In the genomic region with DNA sequence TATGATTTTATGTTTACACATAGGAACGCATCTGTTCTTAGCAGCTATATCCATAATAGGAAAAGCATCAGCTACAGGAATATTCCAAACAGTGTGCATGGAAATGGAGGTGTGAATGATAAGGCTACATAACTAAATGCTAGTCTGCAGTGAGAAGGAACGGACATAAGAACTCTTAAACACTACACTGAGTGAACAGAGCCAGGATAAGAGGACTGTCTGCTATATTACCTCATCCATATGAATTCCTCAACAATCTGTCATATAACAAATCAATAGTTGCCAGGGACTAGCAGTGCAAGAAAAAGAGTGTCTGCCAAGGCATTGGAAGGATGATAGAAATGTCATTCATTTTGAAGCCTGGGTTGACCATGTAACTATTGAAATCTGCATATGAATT, we compare ENCODE assay signal across 35 mouse cellular contexts. TPM values are rescaled to one million over a fixed set of nuclear protein-coding genes. Genes with fewer than 3 reads are reported as not detected.
"Had no signal": no experiment of that assay in that cellular context is flagged by ENCODE, and none has a peak within 500 bp of the region (broad histone marks: within the 10 kb centered on the region; RNA-seq: fewer than 3 reads in every experiment).

No protein-coding gene starts in this region.

- H3K36me3 ChIP-seq: limb, embryonic 10.5 days; limb, embryonic 12.5 days; limb, embryonic 13.5 days; limb, embryonic 15.5 days; liver, embryonic 12.5 days; liver, embryonic 13.5 days; liver, embryonic 15.5 days; lung, embryonic 15.5 days; midbrain, embryonic 10.5 days; midbrain, embryonic 12.5 days; midbrain, embryonic 13.5 days; midbrain, embryonic 15.5 days; neural tube, embryonic 12.5 days; neural tube, embryonic 13.5 days had no signal

- H3K4me1 ChIP-seq: limb, embryonic 10.5 days; limb, embryonic 12.5 days; limb, embryonic 13.5 days; limb, embryonic 15.5 days; liver, embryonic 12.5 days; liver, embryonic 13.5 days; liver, embryonic 15.5 days; lung, embryonic 15.5 days; megakaryocyte, embryonic 14.5 days; midbrain, embryonic 10.5 days; midbrain, embryonic 12.5 days; midbrain, embryonic 13.5 days; midbrain, embryonic 15.5 days; neural tube, embryonic 12.5 days; neural tube, embryonic 13.5 days had no signal

- H3K27me3 ChIP-seq: limb, embryonic 12.5 days; limb, embryonic 13.5 days; limb, embryonic 15.5 days; liver, embryonic 12.5 days; liver, embryonic 13.5 days; liver, embryonic 15.5 days; lung, embryonic 15.5 days; megakaryocyte, embryonic 14.5 days; midbrain, embryonic 12.5 days; midbrain, embryonic 13.5 days; midbrain, embryonic 15.5 days; neural tube, embryonic 12.5 days; neural tube, embryonic 13.5 days had no signal

- H3K4me2 ChIP-seq: limb, embryonic 12.5 days; limb, embryonic 13.5 days; limb, embryonic 15.5 days; liver, embryonic 11.5 days; liver, embryonic 12.5 days; liver, embryonic 13.5 days; liver, embryonic 15.5 days; lung, embryonic 14.5 days; lung, embryonic 15.5 days; midbrain, embryonic 12.5 days; midbrain, embryonic 13.5 days; midbrain, embryonic 15.5 days; neural tube, embryonic 12.5 days; neural tube, embryonic 13.5 days had no signal

- H3K9me3 ChIP-seq: limb, embryonic 10.5 days; limb, embryonic 12.5 days; limb, embryonic 13.5 days; limb, embryonic 15.5 days; liver, embryonic 12.5 days; liver, embryonic 13.5 days; liver, embryonic 15.5 days; lung, embryonic 15.5 days; megakaryocyte, embryonic 14.5 days; midbrain, embryonic 10.5 days; midbrain, embryonic 12.5 days; midbrain, embryonic 13.5 days; midbrain, embryonic 15.5 days; neural tube, embryonic 12.5 days; neural tube, embryonic 13.5 days had no signal

- H3K4me3 ChIP-seq: limb, embryonic 10.5 days; limb, embryonic 12.5 days; limb, embryonic 13.5 days; limb, embryonic 15.5 days; liver, embryonic 12.5 days; liver, embryonic 13.5 days; liver, embryonic 15.5 days; lung, embryonic 15.5 days; megakaryocyte, embryonic 14.5 days; midbrain, embryonic 10.5 days; midbrain, embryonic 12.5 days; midbrain, embryonic 13.5 days; midbrain, embryonic 15.5 days; myocyte; neural tube, embryonic 12.5 days; neural tube, embryonic 13.5 days had no signal

- H3K9ac ChIP-seq: limb, embryonic 12.5 days; limb, embryonic 13.5 days; limb, embryonic 15.5 days; liver, embryonic 12.5 days; liver, embryonic 13.5 days; liver, embryonic 14.5 days; liver, embryonic 15.5 days; liver, postnatal 0 days; lung, embryonic 14.5 days; lung, embryonic 15.5 days; midbrain, embryonic 12.5 days; midbrain, embryonic 13.5 days; midbrain, embryonic 15.5 days; neural tube, embryonic 12.5 days; neural tube, embryonic 13.5 days had no signal

- H3K27ac ChIP-seq: limb, embryonic 10.5 days; limb, embryonic 12.5 days; limb, embryonic 13.5 days; limb, embryonic 15.5 days; liver, embryonic 12.5 days; liver, embryonic 13.5 days; liver, embryonic 14.5 days; liver, embryonic 15.5 days; lung, embryonic 15.5 days; macrophage; midbrain, embryonic 10.5 days; midbrain, embryonic 12.5 days; midbrain, embryonic 13.5 days; midbrain, embryonic 15.5 days; neural tube, embryonic 12.5 days; neural tube, embryonic 13.5 days had no signal

- ATAC-seq: liver, embryonic 12.5 days; liver, postnatal 0 days; lung, postnatal 0 days; midbrain, embryonic 13.5 days; midbrain, embryonic 15.5 days; midbrain, embryonic 16.5 days had no signal

- DNase-seq: liver; liver, embryonic 13.5 days; liver, postnatal 0 days; lung, adult 18-20 months; lung, adult 2 months; lung, embryonic 14.5 days; lung, postnatal 10 days; lung, postnatal 14 days; lung, postnatal 36 days; lung, postnatal 4 days; midbrain, embryonic 14.5 days had no signal

RNA-seq across cellular contexts. Expression of a gene that starts 51.1 kb away (rescaled TPM):
- total RNA-seq: megakaryocyte progenitor cell, adult 5-6 weeks; megakaryocyte, adult 5-6 weeks; megakaryocyte-erythroid progenitor cell, adult 5-6 weeks; monocyte, adult 5-6 weeks had no signal
- polyA plus RNA-seq: macrophage, myocyte had no signal
